Mouse (Mus musculus): Measurements from ENCODE around the gene Tnpo2.

Tnpo2 gene

GRCm38 (mm10) chr8:85027922-85028321 lies 8.8 kb upstream of the Tnpo2 start:
- no peak for DNase-seq

- DNase-seq = no peak
Measured at GRCm38 (mm10) chr8:85029271-85029670, 7.4 kb upstream of the Tnpo2 start.

GRCm38 (mm10) chr8:85032622-85033311 lies 3.9 kb upstream of the Tnpo2 start:
- no peak for DNase-seq

DNA sequence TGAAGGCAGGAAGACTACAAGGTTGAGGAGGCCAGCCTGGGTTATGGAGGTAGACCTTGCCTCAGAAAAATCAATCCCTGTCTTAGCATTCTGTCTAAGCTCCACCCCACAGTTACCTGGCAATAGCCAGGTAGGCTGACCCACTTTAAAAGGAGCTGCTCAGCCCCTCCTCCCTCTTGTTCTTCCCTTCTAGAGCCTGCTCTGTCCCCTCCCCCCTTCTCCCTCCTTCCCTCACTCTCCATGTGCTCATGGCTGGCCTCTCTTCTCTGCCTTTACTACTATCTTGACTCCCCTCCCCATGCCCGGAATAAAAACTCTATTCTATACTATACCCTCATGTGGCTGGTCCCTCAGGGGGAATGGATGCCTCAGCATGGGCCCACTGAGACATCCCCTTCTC lies 2.8 kb upstream of the Tnpo2 start:
- no peak for DNase-seq

DNA sequence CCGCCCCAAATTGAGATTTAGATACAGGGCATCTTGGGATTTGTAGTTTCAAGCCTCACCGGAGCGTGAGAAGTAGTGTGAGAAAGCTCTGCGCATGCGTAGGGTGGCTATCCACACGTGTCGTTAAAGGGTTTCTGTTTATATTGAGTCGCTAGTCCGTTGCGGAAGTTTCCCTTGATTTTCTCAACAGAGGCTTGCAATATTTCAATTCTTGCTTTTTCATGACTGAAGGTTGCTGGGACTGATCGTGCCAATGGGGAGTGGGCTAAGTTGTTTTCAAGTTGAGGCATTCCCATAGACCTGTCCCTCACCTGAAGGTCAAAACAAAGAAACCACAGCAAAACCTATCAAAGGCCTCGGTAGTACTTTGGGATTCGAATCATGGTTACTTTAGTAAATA lies 2.0 kb upstream of the Tnpo2 start:
- DNase-seq = peak; percentile 80

DNA sequence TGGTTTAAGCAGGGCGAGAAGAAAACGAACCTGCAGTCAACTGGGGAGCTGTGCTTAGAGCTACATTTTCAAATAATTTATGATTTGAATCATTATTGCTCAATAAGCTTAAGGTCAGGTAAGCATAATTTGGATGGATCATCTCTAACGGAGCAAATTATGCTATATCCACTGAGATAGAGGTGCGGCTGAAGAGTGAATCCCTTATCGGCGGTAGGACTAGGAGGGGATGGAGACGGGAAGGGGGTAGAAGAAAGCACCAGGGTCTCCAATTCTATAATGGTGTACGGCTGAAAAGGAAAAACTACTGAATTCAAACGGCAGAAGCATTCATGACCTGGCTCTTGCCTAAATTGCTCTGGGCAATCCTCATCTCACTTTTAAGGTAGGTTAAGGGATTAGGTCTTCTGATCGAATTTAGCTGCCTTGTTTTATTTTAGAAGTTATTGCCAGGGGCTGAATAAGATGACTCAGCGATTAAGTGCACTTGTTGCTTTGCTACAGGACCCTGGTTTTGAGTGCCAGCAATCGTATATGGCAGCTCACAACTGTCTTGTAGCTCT lies 1.5 kb upstream of the Tnpo2 start:
- DNase-seq = no peak

DNA sequence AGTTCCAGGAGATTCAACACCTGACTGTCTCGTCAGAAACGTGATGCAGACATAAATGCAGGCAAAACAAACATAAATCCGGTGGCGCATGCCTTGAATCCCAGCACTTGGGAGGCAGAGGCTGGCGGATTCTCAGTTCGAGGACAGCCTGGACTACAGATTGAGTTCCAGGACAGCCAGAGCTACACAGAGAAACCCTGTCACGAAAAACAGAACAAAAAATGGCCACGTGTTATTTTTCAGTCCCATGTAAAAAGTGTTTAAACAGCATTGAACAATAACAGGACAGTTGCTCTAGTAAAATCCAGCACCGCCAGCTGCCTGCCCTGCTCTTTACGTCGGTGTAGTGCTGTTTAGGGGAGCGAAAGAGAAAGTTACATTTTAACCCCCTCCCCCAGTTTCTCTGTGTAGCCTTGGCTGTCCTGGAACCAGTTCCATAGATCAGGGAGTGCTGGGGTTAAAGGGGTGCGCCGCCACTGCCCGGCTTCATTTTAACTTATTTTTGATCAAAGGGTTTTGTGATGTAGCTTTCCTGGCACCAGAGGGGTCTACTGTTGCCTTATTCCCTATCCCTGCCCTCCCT lies 896 bp upstream of the Tnpo2 start:
- DNase-seq = no peak

GRCm38 (mm10) chr8:85036381-85036717 lies 366 bp upstream of the Tnpo2 start:
- DNase-seq = no peak

DNA sequence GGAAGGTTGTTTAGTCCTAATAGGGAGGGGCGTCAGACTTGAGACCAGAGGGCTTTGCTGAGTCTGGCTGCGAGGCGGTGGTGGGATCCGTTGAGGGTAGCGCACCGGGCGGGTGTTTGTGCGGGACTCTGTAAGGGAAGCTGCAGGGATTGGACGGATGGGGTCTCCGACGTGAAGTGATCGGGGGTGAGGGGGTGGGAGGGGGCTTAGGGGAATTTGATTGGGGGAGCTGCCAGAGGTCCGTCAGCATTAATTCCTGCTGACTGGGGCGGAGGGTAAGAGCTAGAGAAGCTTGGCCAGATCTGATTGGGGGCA lies 608 bp downstream of the Tnpo2 start:
- DNase-seq = peak; percentile 57

DNA sequence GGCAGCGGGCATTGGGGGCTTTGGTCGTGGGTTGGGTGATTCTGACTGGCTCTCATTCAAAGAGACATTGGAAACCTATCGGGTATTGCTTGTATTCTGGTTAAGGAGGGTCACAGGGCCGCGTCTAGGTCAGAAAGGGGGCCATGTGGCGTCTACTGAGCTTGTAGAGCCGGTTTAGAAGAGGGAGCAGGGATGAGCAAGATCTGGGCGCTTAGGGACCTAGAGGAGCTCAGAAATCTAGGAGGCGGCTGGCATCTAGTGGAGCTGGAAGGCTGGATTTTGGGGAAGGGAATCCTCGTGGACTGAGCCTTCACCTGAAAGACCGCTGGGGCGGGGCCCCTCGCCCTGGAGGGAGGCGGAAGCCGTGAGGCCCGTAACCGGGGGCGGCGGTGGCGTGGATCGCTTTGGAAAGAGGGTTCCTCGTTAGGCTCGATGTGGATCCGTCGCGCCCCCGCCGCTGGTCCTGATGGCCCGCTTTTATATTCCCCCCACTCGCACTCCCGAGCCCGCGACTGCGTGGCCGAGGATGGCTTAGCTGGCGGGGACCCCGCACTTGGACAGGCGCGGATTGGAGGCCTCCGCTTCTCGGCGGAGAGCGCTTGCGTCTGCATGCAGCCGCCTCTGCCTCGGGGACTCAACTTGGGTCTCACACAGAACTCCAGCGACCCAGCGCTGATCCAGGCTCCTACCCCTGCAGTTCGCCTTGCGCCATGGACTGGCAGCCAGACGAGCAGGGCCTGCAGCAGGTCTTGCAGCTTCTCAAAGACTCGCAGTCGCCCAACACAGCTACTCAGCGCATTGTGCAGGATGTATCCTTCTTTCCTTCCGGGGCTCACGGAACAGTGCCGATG lies 1.2 kb downstream of the Tnpo2 start:
- peak; percentile 57 for DNase-seq

- DNase-seq = no peak
Measured at GRCm38 (mm10) chr8:85043619-85044018, 6.9 kb downstream of the Tnpo2 start.

DNA sequence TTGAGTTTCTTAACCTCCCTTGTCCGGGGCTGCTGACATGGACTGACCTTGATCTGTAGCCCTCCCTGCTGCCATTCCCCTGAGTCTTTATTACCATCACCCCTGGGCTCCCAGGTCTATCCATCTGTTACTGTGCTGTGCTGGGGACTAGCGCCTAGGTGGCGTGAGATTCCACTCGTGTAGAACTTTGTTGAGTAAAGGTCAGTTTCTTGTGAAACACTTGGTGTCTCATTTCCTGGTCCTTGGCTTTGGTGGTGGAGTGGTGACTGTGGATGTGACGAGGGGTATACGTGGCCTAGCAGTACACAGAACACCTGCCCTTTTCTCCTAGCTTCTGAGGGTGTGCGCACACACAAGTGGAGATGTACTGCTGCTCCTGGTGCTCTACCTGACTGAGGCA lies 20.7 kb downstream of the Tnpo2 start:
- no peak for DNase-seq

- DNase-seq = peak; percentile 85
Measured at GRCm38 (mm10) chr8:85059879-85060616, 23.3 kb downstream of the Tnpo2 start, which contains the start of gene Fbxw9. Fbxw9 (plus strand) TSS chr8:85060055.

- no peak for DNase-seq
Measured at GRCm38 (mm10) chr8:85062603-85063002, 25.9 kb downstream of the Tnpo2 start.

DNA sequence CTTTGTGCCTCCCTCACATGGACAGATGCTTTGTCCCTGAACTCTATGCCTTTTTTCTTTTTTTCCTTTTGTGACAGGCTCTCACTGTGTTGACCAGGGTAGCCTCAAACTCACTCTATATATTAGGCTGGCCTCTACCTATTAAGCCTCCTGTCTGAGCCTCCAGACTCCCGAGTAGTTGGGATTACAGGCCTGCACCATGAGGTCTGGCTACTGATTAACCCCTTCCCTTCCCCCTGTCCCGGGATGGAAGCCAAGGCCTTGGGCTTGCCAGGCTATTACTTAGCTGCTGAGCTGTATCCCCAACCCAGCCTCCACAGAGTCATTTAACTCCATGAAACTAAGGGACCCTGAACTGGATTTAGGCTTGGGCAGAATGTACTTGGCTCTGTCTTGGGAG lies 28.5 kb downstream of the Tnpo2 start:
- DNase-seq = no peak

- DNase-seq = no peak
Measured at GRCm38 (mm10) chr8:85067155-85067554, 30.4 kb downstream of the Tnpo2 start.

GRCm38 (mm10) chr8:85067982-85068381 lies 31.3 kb downstream of the Tnpo2 start, which contains the start of gene Gm5741:
Gm5741 (minus strand) TSS chr8:85067982.
- DNase-seq = no peak

DNA sequence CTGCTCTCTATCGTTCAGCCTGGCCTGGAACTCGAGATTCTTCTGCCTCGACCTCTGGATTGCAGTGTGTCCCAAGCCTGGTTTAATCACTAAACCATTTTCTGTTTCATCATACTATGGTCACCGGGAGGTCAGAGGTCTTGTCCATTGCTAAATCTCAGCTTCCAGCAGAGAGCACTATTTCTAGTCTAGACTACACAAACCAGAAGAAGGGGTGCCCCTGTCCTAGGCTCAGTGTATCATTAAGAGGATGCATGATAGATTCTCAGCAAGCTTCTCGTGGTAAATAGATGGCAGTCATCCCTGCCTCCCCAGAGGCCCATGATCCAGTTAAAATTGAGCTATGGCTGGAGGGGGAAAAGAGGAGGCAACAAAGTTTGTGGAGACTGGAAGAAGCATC lies 34.3 kb downstream of the Tnpo2 start:
- no peak for DNase-seq

GRCm38 (mm10) chr8:85071514-85072281 lies 35.0 kb downstream of the Tnpo2 start, which contains the start of gene Dhps:
Dhps (plus strand) TSS chr8:85071757.
- peak; percentile 90 for DNase-seq

DNA sequence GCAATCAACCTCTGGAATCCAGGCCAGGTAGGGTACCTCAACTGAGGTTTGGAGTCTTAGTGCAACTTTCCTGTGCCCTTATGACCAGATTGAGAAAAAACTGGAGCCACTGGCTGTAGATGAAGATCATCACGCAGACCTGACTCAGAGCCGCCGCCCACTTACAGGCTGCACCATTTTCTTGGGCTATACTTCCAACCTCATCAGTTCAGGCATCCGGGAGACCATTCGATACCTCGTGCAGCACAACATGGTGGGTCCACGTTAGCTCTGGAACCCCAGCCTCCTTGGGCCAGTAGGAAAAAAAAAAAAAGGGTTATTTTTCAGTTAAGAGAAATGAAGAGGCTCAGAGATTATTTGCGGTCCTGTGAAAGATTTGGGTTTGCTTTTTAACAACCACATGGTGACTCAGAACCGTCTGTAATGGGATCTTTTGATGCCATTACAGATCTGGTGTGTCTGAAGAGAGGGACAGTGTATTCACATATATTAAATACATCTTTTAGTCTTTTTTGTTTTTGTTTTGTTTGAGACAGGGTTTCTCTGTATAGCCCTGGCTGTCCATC lies 35.7 kb downstream of the Tnpo2 start:
- no peak for DNase-seq

DNA sequence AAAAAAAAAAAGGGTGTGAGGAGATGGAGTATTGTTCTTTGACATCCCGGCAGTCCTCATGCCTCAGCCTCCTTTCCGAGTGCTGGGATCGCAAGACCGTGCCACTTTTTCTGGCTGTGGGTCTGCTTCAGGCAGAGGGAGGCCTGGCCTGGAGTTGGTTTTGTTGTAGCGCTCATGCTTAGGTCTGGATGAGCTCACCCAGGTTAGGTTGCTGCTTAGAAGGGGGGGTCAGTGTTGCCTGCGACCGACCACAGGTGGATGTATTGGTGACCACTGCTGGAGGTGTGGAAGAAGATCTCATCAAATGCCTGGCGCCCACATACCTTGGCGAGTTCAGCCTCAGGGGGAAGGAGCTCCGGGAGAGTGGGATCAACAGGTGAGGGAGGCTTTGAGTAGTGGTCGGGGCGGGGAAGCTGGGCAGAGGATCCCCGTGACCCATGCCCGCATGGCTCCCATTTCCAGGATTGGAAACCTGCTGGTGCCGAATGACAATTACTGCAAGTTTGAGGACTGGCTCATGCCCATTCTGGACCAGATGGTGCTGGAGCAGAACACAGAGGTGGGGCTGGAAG lies 36.4 kb downstream of the Tnpo2 start:
- DNase-seq = no peak

GRCm38 (mm10) chr8:85074167-85074566 lies 37.5 kb downstream of the Tnpo2 start:
- DNase-seq = no peak
